Mouse (Mus musculus): Measurements from ENCODE around the gene Ifi205. TPM values are rescaled to one million over a fixed set of nuclear protein-coding genes. Genes with fewer than 3 reads are reported as not detected.
"Not testable (repeated sequence)": the region's sequence is repeated elsewhere in the genome, so short reads cannot be mapped to it uniquely, and the experiment has no call there.

Ifi205 gene
- total RNA-seq (2021): 0.97 and 1.3 TPM in 2 replicates
- long read RNA-seq, partial matches to known transcripts: 1 of 1 reads
- long read RNA-seq, other reads (novel, unspliced or antisense): 0 of 1 reads

- no peak for DNase-seq
Measured at GRCm38 (mm10) chr1:174031698-174032097, at the start of gene Ifi205. TSS of gene Ifi205 (minus strand) at chr1:174031810.

GRCm38 (mm10) chr1:174066305-174066704 lies 34.7 kb upstream of the Ifi205 start, which contains the start of gene Olfr430:
TSS of gene Olfr430 (plus strand) at chr1:174066605.
- no peak for DNase-seq

DNA sequence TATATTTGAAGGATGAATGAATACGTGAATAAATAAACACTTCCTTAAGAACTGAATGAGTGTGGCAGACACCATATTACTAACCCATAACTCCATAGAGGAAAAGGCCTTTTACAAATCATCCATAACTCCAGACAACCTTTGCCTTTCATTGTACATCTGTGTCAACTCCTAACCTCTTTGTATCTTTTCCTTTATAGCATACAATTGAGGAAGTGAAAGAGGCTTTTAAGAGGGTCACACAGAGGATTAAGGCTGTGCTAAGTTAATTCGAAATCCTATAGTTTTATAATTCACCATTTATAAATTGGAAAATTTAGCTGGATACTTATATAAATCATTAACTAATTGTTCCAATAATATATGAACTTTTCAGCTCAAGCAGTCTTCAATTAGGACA lies 23.6 kb upstream of the Ifi205 start:
- no peak for DNase-seq

DNA sequence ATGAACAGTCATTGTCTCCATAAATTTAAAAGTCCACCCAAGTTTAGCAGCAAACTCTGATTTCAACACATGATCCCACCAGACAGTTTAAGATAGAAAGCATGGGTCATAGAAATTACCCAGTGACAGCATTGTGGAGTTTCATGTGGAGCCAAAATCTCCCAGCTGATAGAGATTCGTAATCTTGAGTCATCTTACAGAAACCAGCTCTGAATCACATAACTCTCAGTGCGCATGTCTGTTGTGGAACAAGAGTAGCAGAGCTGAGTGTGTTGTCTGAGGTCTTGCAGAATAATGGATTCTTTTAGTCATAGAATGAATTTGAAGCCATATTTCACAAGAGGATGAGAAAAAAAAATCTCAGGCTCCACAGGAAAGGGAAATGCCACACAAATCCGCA lies 21.4 kb upstream of the Ifi205 start:
- DNase-seq: no peak

DNA sequence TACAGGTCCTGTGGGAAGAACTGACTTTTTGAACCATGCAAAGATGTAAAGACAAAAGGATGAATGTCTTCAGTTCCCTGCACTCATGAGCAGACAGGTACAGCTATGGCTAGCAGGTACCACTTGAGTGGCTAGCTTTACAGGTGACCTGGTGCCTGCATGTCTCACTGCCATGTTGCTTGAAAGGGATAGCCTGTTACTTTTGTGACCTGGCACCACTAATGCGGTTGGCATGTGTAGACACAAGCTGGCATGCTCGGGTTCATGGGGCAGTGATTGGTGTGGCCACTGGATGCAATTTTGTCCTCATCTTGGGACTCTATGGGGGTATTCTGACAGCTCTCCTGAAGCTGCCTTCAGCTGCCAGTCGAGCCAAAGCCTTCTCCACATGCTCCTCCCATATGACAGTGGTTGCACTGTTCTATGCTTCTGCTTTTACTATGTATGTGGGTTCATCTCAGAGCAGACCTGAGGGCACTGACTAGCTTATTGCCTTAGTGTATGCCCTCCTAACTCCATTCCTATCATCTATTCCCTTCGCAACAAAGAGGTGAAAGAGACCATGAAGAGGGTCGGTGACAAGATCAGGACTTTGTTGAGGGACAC lies 20.4 kb upstream of the Ifi205 start:
- no peak for DNase-seq

DNA sequence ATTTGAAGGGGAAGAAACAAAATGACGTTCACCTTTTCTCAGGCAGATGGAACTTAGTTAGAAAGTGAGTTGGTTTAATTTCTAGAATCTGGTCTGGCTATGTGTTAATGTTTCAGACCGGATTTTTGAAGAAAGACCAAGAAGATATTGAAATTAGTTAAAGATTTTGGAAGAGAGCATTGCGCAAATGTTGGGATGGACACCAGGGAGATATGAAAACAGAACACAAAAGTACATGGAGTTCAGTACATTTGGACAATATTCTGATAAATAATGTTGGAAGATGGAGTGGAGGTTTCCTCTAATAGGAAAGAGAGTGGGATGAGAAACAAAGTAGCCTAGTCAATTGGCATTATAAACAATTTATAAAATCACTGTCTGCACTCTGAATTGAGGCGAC lies 19.9 kb upstream of the Ifi205 start:
- no peak for DNase-seq

DNA sequence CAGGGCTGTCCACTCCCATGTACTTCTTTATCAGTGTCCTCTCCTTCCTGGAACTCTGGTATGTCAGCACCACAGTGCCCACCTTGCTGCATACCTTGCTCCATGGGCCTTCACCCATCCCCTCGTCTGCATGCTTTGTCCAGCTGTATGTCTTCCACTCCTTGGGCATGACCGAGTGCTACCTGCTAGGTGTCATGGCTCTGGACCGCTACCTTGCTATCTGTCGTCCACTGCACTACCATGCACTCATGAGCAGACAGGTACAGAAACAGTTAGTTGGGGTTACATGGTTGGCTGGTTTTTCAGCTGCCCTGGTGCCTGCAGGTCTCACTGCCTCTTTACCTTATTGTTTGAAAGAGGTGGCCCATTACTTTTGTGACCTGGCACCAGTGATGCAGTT lies 18.9 kb upstream of the Ifi205 start:
- DNase-seq: no peak

DNA sequence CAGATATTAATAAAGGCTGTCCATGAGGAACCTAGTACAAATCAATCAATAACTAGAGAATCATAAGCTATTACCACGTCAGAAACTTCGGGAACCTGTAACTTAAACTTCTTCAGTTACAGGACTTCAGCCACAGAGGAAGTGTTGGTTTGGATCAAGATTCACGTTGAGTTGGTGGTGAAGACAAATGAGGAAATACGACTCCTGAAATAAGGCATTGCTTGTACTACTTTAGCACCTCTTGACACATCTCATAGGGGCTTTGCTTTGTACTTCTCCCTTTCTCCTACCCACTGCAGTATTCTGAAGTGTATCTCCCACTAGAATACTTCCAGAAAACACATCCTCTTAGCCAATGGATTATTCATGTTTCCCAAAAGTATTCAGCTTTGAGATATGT lies 17.7 kb upstream of the Ifi205 start:
- DNase-seq: not testable (repeated sequence)

GRCm38 (mm10) chr1:174048893-174049292 lies 17.3 kb upstream of the Ifi205 start, which contains the start of gene Olfr432:
TSS of gene Olfr432 (plus strand) at chr1:174049205.
- no peak for DNase-seq

DNA sequence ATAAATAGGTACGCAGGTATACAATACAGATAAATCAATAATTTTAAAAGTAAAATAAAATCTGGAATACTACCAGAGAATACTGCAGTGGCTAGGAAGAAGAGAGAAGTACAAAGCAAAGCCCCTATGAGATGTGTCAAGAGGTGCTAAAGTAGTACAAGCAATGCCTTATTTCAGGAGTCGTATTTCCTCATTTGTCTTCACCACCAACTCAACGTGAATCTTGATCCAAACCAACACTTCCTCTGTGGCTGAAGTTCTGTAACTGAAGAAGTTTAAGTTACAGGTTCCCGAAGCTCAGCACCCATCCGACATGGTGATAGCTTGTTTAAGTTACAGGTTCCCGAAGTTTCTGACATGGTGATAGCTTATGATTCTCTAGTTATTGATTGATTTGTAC lies 16.6 kb upstream of the Ifi205 start:
- not testable (repeated sequence) for DNase-seq

- no peak for DNase-seq
Measured at GRCm38 (mm10) chr1:174044431-174044830, 12.8 kb upstream of the Ifi205 start.

DNA sequence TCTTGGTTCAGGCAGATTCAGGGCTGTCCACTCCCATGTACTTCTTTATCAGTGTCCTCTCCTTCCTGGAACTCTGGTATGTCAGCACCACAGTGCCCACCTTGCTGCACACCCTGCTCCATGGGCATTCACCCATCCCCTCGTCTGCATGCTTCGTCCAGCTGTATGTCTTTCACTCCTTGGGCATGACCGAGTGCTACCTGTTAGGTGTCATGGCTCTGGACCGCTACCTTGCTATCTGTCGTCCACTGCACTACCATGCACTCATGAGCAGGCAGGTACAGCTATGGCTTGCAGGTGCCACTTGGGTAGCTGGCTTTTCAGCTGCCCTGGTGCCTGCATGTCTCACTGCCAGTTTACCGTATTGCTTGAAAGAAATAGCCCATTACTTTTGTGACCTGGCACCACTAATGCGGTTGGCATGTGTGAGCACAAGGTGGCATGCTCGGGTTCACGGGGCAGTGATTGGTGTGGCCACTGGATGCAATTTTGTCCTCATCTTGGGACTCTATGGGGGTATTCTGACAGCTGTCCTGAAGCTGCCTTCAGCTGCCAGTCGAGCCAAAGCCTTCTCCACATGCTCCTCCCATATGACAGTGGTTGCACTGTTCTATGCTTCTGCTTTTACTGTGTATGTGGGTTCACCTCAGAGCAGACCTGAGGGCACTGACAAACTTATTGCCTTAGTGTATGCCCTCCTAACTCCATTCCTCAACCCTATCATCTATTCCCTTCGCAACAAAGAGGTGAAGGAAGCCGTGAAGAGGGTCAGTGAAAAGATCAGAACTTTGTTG lies 10.7 kb upstream of the Ifi205 start:
- DNase-seq: not testable (repeated sequence)

DNA sequence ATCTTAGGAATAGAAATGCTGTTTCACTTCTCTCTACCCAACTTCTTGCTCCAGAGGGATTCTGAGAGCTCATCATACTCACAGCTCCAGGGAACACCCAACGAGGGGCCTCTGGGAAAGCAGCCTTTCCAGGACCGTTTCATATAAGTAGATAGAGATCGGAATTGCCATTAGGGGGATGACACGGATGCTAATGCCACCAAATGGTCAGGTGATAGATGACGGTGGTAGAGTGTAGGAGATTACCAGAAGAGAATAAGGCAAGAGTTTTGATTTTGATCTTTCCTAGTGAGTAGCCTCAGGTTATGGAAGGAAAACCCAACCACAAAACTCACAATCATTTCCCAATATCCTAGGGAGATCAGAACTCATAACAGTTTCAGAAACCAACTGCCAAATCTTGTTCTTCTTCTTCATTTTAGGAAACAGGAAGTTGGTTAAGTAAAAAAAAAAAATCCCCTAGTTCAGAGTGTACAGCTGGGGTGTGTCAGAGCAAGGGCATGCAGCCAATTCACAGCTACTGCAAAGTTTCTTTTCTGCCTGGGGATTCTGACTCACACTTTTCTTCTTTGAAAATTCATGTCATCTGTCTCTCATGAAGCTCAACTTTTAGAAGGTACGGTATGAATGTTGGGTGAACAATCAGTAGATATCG lies 9.0 kb upstream of the Ifi205 start, which contains the start of gene Olfr433:
Olfr433 (plus strand) TSS at position 183 of the 655 bp plus-strand sequence.
- peak; percentile 9 for DNase-seq

DNA sequence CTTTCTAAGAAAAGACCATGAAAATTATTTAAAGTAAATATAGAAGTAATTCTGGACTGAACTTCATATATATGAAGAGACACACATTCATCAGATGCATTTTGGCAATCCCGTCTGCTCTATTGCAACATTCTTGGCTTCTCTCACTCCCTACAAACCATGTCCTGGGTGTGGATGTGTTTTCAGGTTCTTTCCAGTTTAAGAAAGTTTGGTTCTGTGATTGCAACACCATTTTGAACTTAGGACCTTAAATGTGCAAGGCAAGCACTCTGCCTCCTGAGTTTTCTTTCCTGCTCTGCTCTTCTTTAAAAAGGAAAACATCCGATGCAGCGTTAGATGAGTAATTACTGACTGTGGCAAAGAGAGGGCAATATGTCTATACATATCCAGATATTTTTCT lies 6.9 kb upstream of the Ifi205 start:
- no peak for DNase-seq

DNA sequence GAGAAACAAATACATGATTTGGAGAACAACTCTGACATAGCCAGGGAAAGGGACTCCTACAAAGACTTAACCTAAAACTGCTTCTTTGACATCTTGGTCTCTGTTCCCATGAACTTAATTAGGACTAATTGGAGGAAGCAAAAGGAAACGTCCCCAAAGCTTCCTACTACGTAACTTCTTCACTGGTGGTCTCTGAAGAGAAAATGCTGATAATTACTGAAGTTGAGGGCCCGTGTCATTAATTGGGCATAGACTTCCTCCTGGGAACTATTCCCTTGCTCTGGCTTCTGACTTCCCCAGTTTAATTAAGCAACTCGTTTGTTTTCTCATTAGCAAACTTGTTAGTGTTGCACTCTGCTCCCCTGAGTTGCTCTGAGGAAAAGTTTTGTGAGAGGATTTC lies 4.2 kb upstream of the Ifi205 start:
- no peak for DNase-seq

GRCm38 (mm10) chr1:174007050-174007449 lies 24.6 kb downstream of the Ifi205 start:
- DNase-seq: not testable (repeated sequence)

DNA sequence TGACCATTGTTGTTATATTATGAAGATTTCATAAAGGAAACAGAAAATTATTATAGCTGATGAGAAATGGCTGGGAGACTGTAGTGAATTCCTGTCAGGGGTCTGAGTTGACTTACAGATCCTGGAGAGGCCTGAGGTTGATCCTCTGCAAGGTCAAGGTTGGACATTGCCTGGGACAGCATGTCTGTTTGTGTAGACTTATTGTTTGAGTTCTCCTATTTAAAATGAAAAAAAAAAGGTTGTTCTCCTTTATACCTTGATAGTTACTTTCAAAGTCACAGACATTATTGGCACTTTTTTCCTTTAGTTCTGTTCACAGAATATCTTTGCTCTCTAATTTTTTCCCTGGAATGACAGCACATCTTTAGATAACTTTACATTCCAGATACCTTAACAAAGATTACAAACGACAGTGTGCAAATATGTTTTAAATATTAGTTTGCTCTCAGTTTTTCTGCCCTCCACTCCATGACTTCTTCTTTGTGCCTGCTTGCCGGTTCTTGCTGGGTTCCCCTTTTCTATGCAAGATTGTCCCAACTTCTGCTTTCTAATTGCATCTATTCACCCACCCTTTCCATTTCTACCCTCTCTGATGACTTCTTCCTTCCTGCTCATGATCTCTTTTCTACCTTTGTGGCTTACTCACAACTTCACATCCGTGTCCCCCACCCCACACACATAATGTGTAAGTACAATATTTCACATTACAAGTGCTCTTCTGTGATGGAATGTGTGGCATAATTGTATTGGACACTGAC lies 27.1 kb downstream of the Ifi205 start:
- not testable (repeated sequence) for DNase-seq

- no peak for DNase-seq
Measured at GRCm38 (mm10) chr1:173995003-173995402, 36.6 kb downstream of the Ifi205 start.

DNA sequence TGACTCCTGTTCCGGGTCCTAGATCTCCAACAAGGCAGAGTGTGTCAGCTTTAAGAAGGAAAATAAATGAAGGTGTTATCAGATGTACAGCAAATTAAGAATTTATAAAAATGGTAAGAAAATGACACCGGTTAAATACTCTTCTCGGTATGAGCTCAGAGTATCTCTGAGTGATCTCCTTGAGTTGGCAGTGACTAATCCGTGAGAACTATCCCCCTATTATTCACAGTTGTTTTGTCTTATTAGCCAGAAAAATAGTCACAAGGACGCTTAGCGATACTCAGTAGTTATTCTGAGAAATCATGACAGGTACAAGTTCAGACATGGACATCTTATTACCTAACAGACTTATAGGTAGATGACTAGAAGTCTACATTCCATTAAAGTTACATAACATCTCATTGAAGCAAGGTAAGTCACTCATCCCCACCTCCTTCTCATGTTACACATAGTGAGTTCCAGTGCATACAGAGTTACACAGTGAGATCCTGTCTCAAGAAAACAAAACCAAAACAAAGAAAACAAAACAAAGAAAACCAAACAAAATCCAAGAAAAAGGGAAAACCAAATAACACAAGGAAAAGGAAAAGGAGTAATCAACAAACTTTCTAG lies 48.8 kb downstream of the Ifi205 start, which contains the start of gene Ifi202b:
Ifi202b (minus strand) TSS at position 51 of the 612 bp plus-strand sequence.
- DNase-seq: not testable (repeated sequence)

DNA sequence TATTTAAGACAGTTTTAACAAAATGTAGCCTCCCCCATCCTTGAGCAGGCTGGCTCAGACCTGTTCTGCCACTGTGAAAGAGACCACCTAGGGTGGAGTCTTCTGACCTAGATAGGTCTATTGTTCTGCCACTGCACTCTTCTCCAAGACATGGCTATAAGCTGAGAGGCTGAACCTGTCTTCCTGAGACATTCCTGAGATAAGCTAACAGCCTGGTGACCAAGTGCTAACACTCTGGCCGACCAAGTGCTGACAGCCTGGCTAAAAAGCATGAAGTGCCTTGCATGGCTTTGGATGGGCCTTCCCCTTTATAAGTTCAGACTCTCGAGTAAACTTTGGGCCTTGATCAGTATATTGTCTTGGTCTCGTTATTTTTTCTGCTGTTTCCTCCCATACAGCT lies 50.6 kb downstream of the Ifi205 start:
- DNase-seq: not testable (repeated sequence)

- no peak for DNase-seq
Measured at GRCm38 (mm10) chr1:173977622-173978021, 54.0 kb downstream of the Ifi205 start.

GRCm38 (mm10) chr1:173973111-173973510 lies 58.5 kb downstream of the Ifi205 start:
- no peak for DNase-seq
